Mouse (Mus musculus) heart, embryonic 13.5 days (tissue): ENCODE data around the gene Gm3095. TPM values are rescaled to one million over a fixed set of nuclear protein-coding genes. Genes with fewer than 3 reads are reported as not detected.
"Not testable (repeated sequence)": the region's sequence is repeated elsewhere in the genome, so short reads cannot be mapped to it uniquely, and the experiment has no call there.

ENCODE experiments used
- ATAC-seq: fragments of 200-750 bp; cut with Nextera tagmentation; 2 replicates; pipeline ENCODE4 v1.8.0; 2017; ENCODE audit warnings: moderate TSS enrichment; ENCODE audit not compliant: insufficient number of reproducible peaks, low FRiP score, low TSS enrichment; ENCODE audit errors: extremely low read depth
- H3K27ac ChIP-seq: fragments of 300-500 bp; sonication (generic); replicated peaks from 2 replicates; pipeline ENCODE4 v1.5.1; 2015; ENCODE audit warnings: moderate library complexity, mild to moderate bottlenecking, inconsistent platforms
- H3K27me3 ChIP-seq: fragments of 300-500 bp; sonication (generic); replicated peaks from 2 replicates; pipeline ENCODE4 v1.6.1; 2015; ENCODE audit warnings: mild to moderate bottlenecking, inconsistent platforms
- H3K36me3 ChIP-seq: fragments of 300-500 bp; sonication (generic); 2 replicates; pipeline ENCODE4 v1.6.1; 2015; ENCODE audit warnings: mild to moderate bottlenecking, inconsistent platforms
- H3K4me1 ChIP-seq: fragments of 300-500 bp; sonication (generic); 2 replicates; pipeline ENCODE4 v1.6.1; 2015; ENCODE audit warnings: inconsistent platforms
- H3K4me2 ChIP-seq: fragments of 300-500 bp; sonication (generic); 2 replicates; pipeline ENCODE4 v1.6.1; 2015; ENCODE audit warnings: inconsistent platforms, mild to moderate bottlenecking, moderate library complexity
- H3K4me3 ChIP-seq: fragments of 300-500 bp; sonication (generic); 2 replicates; pipeline ENCODE4 v1.5.1; 2015; ENCODE audit warnings: moderate library complexity, mild to moderate bottlenecking, inconsistent platforms
- H3K9ac ChIP-seq: fragments of 300-500 bp; sonication (generic); 2 replicates; pipeline ENCODE4 v1.6.1; 2015; ENCODE audit warnings: inconsistent platforms, mild to moderate bottlenecking, moderate library complexity
- H3K9me3 ChIP-seq: fragments of 300-500 bp; sonication (generic); 2 replicates; pipeline ENCODE4 v1.6.1; 2016; ENCODE audit warnings: inconsistent platforms
- WGBS: fragments of 180-500 bp; shearing (Covaris S2); methylation state at CpG from one replicate; pipeline ENCODE4 v1.1.7; 2015; ENCODE audit warnings: mixed read lengths; 5-methylcytosine and 5-hydroxymethylcytosine counted together
- polyA plus RNA-seq: library from polyadenylated mRNA; unstranded; fragments of >200 nt; fragmentation: Nextera tagmentation; extraction: Ambion mirVana; gene quantifications from 2 replicates; pipeline ENCODE4 v1.2.1, GENCODE M21; 2015

Gene Gm3095
- 0.29 and 0.55 TPM in 2 replicates for polyA plus RNA-seq

- H3K36me3 ChIP-seq, H3K4me3 ChIP-seq, ATAC-seq, H3K4me2 ChIP-seq, H3K4me1 ChIP-seq, H3K9me3 ChIP-seq, H3K9ac ChIP-seq, H3K27me3 ChIP-seq, H3K27ac ChIP-seq: not testable (repeated sequence)
- WGBS, result no CpG with 5 or more reads among the region's 2 CpGs
Observed at GRCm38 (mm10) chr14:3963247-3963646, at the start of gene Gm3095. Gene Gm3095, plus strand, starts transcription at chr14:3963547.

GRCm38 (mm10) chr14:3931456-3931855 is 31.9 kb upstream of the Gm3095 start, which contains the start of gene Gm3029:
Gene Gm3029, plus strand, starts transcription at chr14:3931756.
- H3K9me3 ChIP-seq, H3K4me3 ChIP-seq, H3K4me1 ChIP-seq, H3K36me3 ChIP-seq, H3K9ac ChIP-seq, H3K27me3 ChIP-seq, ATAC-seq, H3K27ac ChIP-seq, H3K4me2 ChIP-seq: not testable (repeated sequence)
- WGBS, result 86% methylated on average over 1 of the region's 2 CpGs

- H3K27me3 ChIP-seq, ATAC-seq, H3K4me1 ChIP-seq, H3K9ac ChIP-seq, H3K27ac ChIP-seq, H3K36me3 ChIP-seq, H3K4me2 ChIP-seq, H3K9me3 ChIP-seq, H3K4me3 ChIP-seq: not testable (repeated sequence)
- 64% methylated on average over 1 of the region's 3 CpGs for WGBS
Observed at GRCm38 (mm10) chr14:3998094-3998493, 34.7 kb downstream of the Gm3095 start, which contains the start of gene Gm3099. Gene Gm3099, plus strand, starts transcription at chr14:3998394.

Other genes starting within 250 kb of the Gm3095 start
- gene Gm3002, start 153.5 kb upstream of the Gm3095 start, polyA plus RNA-seq, result 3.3 and 4.0 TPM in 2 replicates
- 0.37 TPM in 1 of 2 replicates, not detected in the other for gene Gm3033, start 117.3 kb upstream of the Gm3095 start, polyA plus RNA-seq
- 0.24 TPM in 1 of 2 replicates, not detected in the other for gene Gm2916, start 79.4 kb upstream of the Gm3095 start, polyA plus RNA-seq
- not detected in 2 replicates for gene Gm3029, start 31.8 kb upstream of the Gm3095 start, polyA plus RNA-seq
- gene Gm3099, start 34.8 kb downstream of the Gm3095 start, polyA plus RNA-seq, result not detected in 2 replicates
- 0.24 and 1.2 TPM in 2 replicates for gene Gm5796, start 60.4 kb downstream of the Gm3095 start, polyA plus RNA-seq
- 0.10 TPM in 1 of 2 replicates, not detected in the other for gene Gm3115, start 120.6 kb downstream of the Gm3095 start, polyA plus RNA-seq
- 0.37 and 0.68 TPM in 2 replicates for gene Gm8108, start 147.0 kb downstream of the Gm3095 start, polyA plus RNA-seq
- not detected in 2 replicates for gene Gm3127, start 201.5 kb downstream of the Gm3095 start, polyA plus RNA-seq
- 0.35 and 0.52 TPM in 2 replicates for gene Gm2974, start 219.0 kb downstream of the Gm3095 start, polyA plus RNA-seq